Mouse (Mus musculus) stomach, embryonic 14.5 days (tissue): ENCODE results near the gene Frmd4a. TPM values are rescaled to one million over a fixed set of nuclear protein-coding genes. Genes with fewer than 3 reads are reported as not detected.

ENCODE experiments used
- ATAC-seq: fragments of 200-750 bp; cut with Nextera tagmentation; 2 replicates; pipeline ENCODE4 v1.8.0; 2017; ENCODE audit warnings: low read depth, moderate TSS enrichment; ENCODE audit not compliant: insufficient number of reproducible peaks, insufficient read depth, low FRiP score
- H3K27ac ChIP-seq: fragments of 300-500 bp; sonication (generic); 2 replicates; pipeline ENCODE4 v1.5.1; 2014; ENCODE audit warnings: mild to moderate bottlenecking, low read length, moderate library complexity, mixed read lengths
- H3K27me3 ChIP-seq: fragments of 300-500 bp; sonication (generic); 2 replicates; pipeline ENCODE4 v1.6.1; 2014; ENCODE audit warnings: low read length, control low read depth, mixed read lengths; ENCODE audit not compliant: control insufficient read depth, insufficient read depth
- H3K36me3 ChIP-seq: fragments of 300-500 bp; sonication (generic); 2 replicates; pipeline ENCODE4 v1.6.1; 2014; ENCODE audit warnings: mild to moderate bottlenecking, control low read depth, low read length, moderate library complexity, mixed read lengths; ENCODE audit not compliant: control insufficient read depth, insufficient read depth
- H3K4me1 ChIP-seq: fragments of 300-500 bp; sonication (generic); 2 replicates; pipeline ENCODE4 v1.6.1; 2014; ENCODE audit warnings: low read length, control low read depth, mixed read lengths; ENCODE audit not compliant: control insufficient read depth, insufficient read depth
- H3K4me2 ChIP-seq: fragments of 300-500 bp; sonication (generic); replicated peaks from 2 replicates; pipeline ENCODE4 v1.6.1; 2014; ENCODE audit warnings: low read depth, low read length, control low read depth
- H3K4me3 ChIP-seq: fragments of 300-500 bp; sonication (generic); 2 replicates; pipeline ENCODE4 v1.5.1; 2014; ENCODE audit warnings: low read depth, low read length, control low read depth
- H3K9ac ChIP-seq: fragments of 300-500 bp; sonication (generic); replicated peaks from 2 replicates; pipeline ENCODE4 v1.6.1; 2014; ENCODE audit warnings: low read depth, mild to moderate bottlenecking, control low read depth, low read length, moderate library complexity, mixed read lengths
- H3K9me3 ChIP-seq: fragments of 300-500 bp; sonication (generic); 2 replicates; pipeline ENCODE4 v1.6.1; 2016; ENCODE audit warnings: low read depth, low read length, control low read depth; ENCODE audit not compliant: control insufficient read depth
- WGBS: fragments of 180-500 bp; shearing (Covaris S2); extraction: QIAGEN DNeasy Blood & Tissue Kit; methylation state at CpG from one replicate; pipeline ENCODE4 v1.1.7; 2014; 5-methylcytosine and 5-hydroxymethylcytosine counted together
- polyA plus RNA-seq: library from polyadenylated mRNA; unstranded; fragments of >200 nt; fragmentation: Nextera tagmentation; extraction: Ambion mirVana; gene quantifications from 2 replicates; pipeline ENCODE4 v1.2.1, GENCODE M21; 2014

The Frmd4a gene
- polyA plus RNA-seq, 1 experiment from 2014 or later, result 42.4 TPM

DNA sequence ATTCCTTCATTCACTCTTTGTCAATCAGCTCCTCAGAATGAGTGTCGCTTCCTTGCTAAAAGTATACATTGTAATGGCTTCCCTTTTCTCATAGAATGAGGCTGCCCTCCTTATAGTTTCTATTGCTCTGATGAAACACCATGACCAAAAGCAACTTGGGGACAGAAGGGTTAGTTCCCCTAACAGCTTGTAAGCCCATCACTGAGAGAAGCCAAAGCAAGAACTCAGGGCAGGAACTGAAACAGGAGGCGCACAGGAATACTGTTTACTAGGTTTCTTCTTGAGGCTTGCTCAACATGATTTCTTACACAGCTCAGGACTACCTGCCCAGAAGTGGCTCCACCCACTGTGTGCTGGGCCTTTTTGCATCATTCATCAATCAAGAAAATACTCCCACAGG lies 273.0 kb downstream of the Frmd4a start:
- no peak overlapping the region for H3K4me2 ChIP-seq
- ATAC-seq, result no peak
- H3K36me3 ChIP-seq, result no peaks in the 10 kb centered on the region
- H3K27me3 ChIP-seq, result no peaks in the 10 kb centered on the region
- no peak overlapping the region for H3K27ac ChIP-seq
- H3K9me3 ChIP-seq, result no peaks in the 10 kb centered on the region
- WGBS, result 92% methylated on average over 2 of the region's 2 CpGs
- peaks cover 17% of the 10 kb centered on the region for H3K4me1 ChIP-seq
- H3K4me3 ChIP-seq, result no peak overlapping the region
- H3K9ac ChIP-seq, result no peak overlapping the region

DNA sequence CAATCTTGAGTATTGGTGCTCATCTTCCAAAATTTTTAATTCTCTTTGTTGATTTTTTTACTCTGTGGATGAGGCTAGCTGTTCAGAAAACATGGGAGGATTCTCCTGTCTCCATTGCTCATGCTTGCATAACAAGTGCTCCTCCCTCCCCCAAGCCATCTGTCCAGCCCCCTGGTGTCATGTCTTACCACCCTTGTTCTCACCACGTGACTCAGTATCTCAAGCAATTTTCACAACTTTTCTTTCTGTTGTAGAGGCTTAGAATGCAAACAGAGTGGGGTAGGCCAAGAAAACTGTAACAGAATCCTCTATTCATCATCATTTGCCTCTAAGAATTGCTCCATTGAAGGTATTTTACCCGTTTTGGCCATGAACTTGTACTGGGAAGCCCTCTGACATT lies 273.6 kb downstream of the Frmd4a start:
- H3K27ac ChIP-seq, result no peak overlapping the region

DNA sequence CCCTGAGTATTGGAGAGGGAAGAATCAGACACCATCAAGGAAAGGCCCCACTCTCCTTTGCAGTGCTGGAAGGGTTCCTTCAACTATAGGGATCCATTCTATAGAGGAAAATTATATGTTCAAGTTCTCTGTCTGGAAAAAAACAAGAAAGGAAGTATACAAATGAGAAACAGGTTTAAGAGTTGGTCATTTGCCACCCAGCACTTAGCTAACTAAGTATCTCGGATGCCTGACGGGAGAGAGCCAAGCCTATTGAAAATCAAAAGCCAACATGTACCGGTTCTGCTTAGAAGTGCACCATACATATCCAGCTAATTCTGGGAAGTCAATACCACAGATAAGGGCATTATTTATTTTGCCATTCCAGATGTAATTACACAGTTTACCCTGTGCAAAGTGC lies 274.2 kb downstream of the Frmd4a start:
- H3K4me2 ChIP-seq, result no peak overlapping the region
- ATAC-seq, result no peak
- no peaks in the 10 kb centered on the region for H3K9me3 ChIP-seq
- WGBS, result 76% methylated on average over 3 of the region's 3 CpGs
- H3K4me1 ChIP-seq, result peaks cover 6% of the 10 kb centered on the region; the same call in 1 of the 2 replicates
- H3K27me3 ChIP-seq, result no peaks in the 10 kb centered on the region
- no peak overlapping the region for H3K27ac ChIP-seq
- H3K9ac ChIP-seq, result no peak overlapping the region
- H3K36me3 ChIP-seq, result no peaks in the 10 kb centered on the region
- no peak overlapping the region for H3K4me3 ChIP-seq

More for the DNA sequence above, 273.6 kb downstream of the Frmd4a start:
- no peaks in the 10 kb centered on the region for H3K36me3 ChIP-seq
- no peak overlapping the region for H3K9ac ChIP-seq
- H3K27me3 ChIP-seq, result no peaks in the 10 kb centered on the region
- peaks cover 12% of the 10 kb centered on the region for H3K4me1 ChIP-seq
- H3K4me3 ChIP-seq, result no peak overlapping the region
- no peak overlapping the region for H3K4me2 ChIP-seq
- 49% methylated on average over 2 of the region's 2 CpGs for WGBS
- no peak for ATAC-seq
- H3K9me3 ChIP-seq, result no peaks in the 10 kb centered on the region

- H3K9ac ChIP-seq, result no peak overlapping the region
- 91% methylated on average over 1 of the region's 1 CpGs for WGBS
- no peak for ATAC-seq
- H3K27me3 ChIP-seq, result no peaks in the 10 kb centered on the region
- H3K4me1 ChIP-seq, result peaks cover 18% of the 10 kb centered on the region
- no peak overlapping the region for H3K4me3 ChIP-seq
- H3K9me3 ChIP-seq, result no peaks in the 10 kb centered on the region
- H3K4me2 ChIP-seq, result no peak overlapping the region
- no peaks in the 10 kb centered on the region for H3K36me3 ChIP-seq
- no peak overlapping the region for H3K27ac ChIP-seq
Measured at GRCm38 (mm10) chr2:4293726-4294125, 276.2 kb downstream of the Frmd4a start.

DNA sequence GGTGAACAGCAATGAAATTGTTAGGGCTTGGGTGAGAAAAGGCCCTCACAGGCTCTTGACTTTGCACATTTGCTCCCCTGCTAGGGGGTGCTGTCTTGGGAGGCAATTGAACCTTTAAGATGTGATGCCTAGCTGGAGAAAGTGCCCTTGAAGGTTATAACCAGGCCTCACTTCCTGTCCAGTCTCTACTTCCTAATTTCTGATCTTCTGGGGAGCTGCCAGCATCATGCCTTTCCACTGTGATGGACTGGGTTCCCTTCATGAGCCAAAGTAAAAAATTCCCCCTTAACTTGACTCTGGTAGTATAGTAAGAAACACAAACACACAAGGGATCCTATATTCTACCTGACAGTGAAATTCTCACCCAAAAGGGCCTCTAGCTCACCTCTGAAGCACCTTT lies 278.1 kb downstream of the Frmd4a start:
- Histone ChIP-seq H3K27ac (no peak overlapping the region), H3K36me3 (no peaks in the 10 kb centered on the region), H3K9ac (no peak overlapping the region), H3K4me3 (no peak overlapping the region), H3K9me3 (no peaks in the 10 kb centered on the region), H3K27me3 (no peaks in the 10 kb centered on the region), H3K4me1 (peaks cover 32% of the 10 kb centered on the region), H3K4me2 (no peak overlapping the region)
- ATAC-seq, result no peak

- WGBS, result 70% methylated on average over 10 of the region's 10 CpGs
- Histone ChIP-seq H3K27me3 (no peaks in the 10 kb centered on the region), H3K4me3 (no peak overlapping the region), H3K9ac (no peak overlapping the region), H3K27ac (peak overlapping the region; percentile 94; the same call in 1 of the 2 replicates), H3K4me2 (no peak overlapping the region), H3K4me1 (peaks cover 32% of the 10 kb centered on the region), H3K36me3 (no peaks in the 10 kb centered on the region), H3K9me3 (no peaks in the 10 kb centered on the region)
- ATAC-seq, result no peak
Measured at GRCm38 (mm10) chr2:4296881-4297280, 279.4 kb downstream of the Frmd4a start.

- Histone ChIP-seq H3K9me3 (no peaks in the 10 kb centered on the region), H3K4me1 (peaks cover 39% of the 10 kb centered on the region), H3K9ac (no peak overlapping the region), H3K27ac (peak overlapping the region; percentile 94), H3K27me3 (no peaks in the 10 kb centered on the region), H3K4me3 (0 out of 2 replicates have a peak overlapping the region, but pooled peaks have one; percentile 4), H3K4me2 (peak overlapping the region; percentile 61), H3K36me3 (no peaks in the 10 kb centered on the region)
- 3% methylated on average over 19 of the region's 19 CpGs for WGBS
- ATAC-seq, result peak; percentile 67; the same call in 1 of the 2 replicates
Measured at GRCm38 (mm10) chr2:4298325-4299215, 281.1 kb downstream of the Frmd4a start.

DNA sequence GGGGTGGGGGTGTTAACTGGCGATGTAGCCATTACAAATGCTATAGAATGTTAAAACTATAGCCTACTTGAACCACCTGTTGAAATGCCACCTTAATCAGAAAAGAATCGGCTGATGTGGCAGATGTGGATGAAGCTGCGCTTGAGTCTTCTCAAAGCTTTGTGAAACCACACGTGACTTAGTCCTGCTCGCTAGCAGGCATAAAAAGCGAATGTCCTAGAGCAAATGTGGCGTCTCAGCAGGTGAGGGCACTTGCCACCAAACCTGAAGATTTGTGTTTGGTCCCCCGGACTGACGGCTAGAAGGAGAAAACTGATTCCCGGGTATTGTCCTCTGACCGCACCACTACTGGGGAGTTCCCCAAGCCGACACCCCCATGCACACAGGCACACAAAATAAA lies 282.1 kb downstream of the Frmd4a start:
- Histone ChIP-seq H3K4me2 (peak overlapping the region; percentile 61; the same call in 1 of the 2 replicates), H3K9ac (no peak overlapping the region), H3K27me3 (no peaks in the 10 kb centered on the region), H3K4me3 (no peak overlapping the region), H3K27ac (peak overlapping the region; percentile 94), H3K36me3 (no peaks in the 10 kb centered on the region), H3K4me1 (peaks cover 39% of the 10 kb centered on the region), H3K9me3 (no peaks in the 10 kb centered on the region)
- WGBS, result 49% methylated on average over 12 of the region's 12 CpGs
- no peak for ATAC-seq
